Mouse (Mus musculus) myocyte (in vitro differentiated cells): ENCODE measurements around the gene Tada2a. TPM values are rescaled to one million over a fixed set of nuclear protein-coding genes. Genes with fewer than 3 reads are reported as not detected.

Experiments
- H3K27me3 ChIP-seq: one replicate; pipeline ENCODE4 v1.6.1; 2011; ENCODE audit not compliant: control insufficient read depth, insufficient read depth, insufficient read length
- H3K36me3 ChIP-seq: one replicate; pipeline ENCODE4 v1.6.1; 2011; ENCODE audit not compliant: control insufficient read depth, insufficient read depth
- H3K4me2 ChIP-seq: one replicate; pipeline ENCODE4 v1.6.1; 2011; ENCODE audit warnings: low read depth, control low read depth
- H3K4me3 ChIP-seq: one replicate; pipeline ENCODE4 v1.5.1; 2011; ENCODE audit warnings: mild to moderate bottlenecking, control low read depth, moderate library complexity
- H3K79me2 ChIP-seq: one replicate; pipeline ENCODE4 v1.6.1; 2011; ENCODE audit not compliant: control insufficient read depth, insufficient read depth
- H3ac ChIP-seq: one replicate; pipeline ENCODE4 v1.6.1; 2011; ENCODE audit not compliant: control insufficient read depth, insufficient read length
- CEBPB ChIP-seq: IDR thresholded peaks from 2 replicates; pipeline ENCODE4 v1.6.1; 2011; ENCODE audit warnings: mild to moderate bottlenecking, moderate library complexity; ENCODE audit not compliant: poor library complexity, insufficient read depth, severe bottlenecking
- E2F4 ChIP-seq: IDR thresholded peaks from one replicate; pipeline ENCODE4 v1.6.1; 2011; ENCODE audit warnings: mild to moderate bottlenecking, control low read depth, moderate library complexity; ENCODE audit not compliant: insufficient read depth
- MAX ChIP-seq: IDR thresholded peaks from one replicate; pipeline ENCODE4 v1.6.1; 2011; ENCODE audit warnings: low read depth, mild to moderate bottlenecking, control low read depth
- MYOD1 ChIP-seq, 3 experiments: IDR thresholded peaks; one replicate each; pipeline ENCODE4 v1.6.1; 2011; ENCODE audit warnings: control low read depth in 2 of 3, low read depth in 2 of 3, mild to moderate bottlenecking in 2 of 3, moderate library complexity in 1 of 3; ENCODE audit not compliant: insufficient read length in 2 of 3, control insufficient read depth in 1 of 3
- MYOG ChIP-seq, 3 experiments: IDR thresholded peaks; one replicate each; pipeline ENCODE4 v1.6.1; 2011; ENCODE audit warnings: control low read depth in 2 of 3, low read depth in 2 of 3, mild to moderate bottlenecking in 2 of 3; ENCODE audit not compliant: insufficient read length in 2 of 3, control insufficient read depth in 1 of 3, insufficient read depth in 1 of 3
- POLR2A ChIP-seq: IDR thresholded peaks from one replicate; pipeline ENCODE4 v1.6.1; 2011; ENCODE audit warnings: low read depth, mild to moderate bottlenecking, control low read depth, moderate library complexity; ENCODE audit not compliant: insufficient read length
- POLR2AphosphoS2 ChIP-seq: IDR thresholded peaks from one replicate; pipeline ENCODE4 v1.6.1; 2011; ENCODE audit warnings: low read depth, control low read depth; ENCODE audit not compliant: insufficient read length
- REST ChIP-seq: IDR thresholded peaks from one replicate; pipeline ENCODE4 v1.6.1; 2011; ENCODE audit warnings: mild to moderate bottlenecking, control low read depth, moderate library complexity; ENCODE audit not compliant: insufficient read depth, insufficient read length
- SRF ChIP-seq: IDR thresholded peaks from one replicate; pipeline ENCODE4 v1.6.1; 2011; ENCODE audit warnings: low read depth; ENCODE audit not compliant: control insufficient read depth, insufficient read length
- TCF12 ChIP-seq: IDR thresholded peaks from one replicate; pipeline ENCODE4 v1.6.1; 2011; ENCODE audit warnings: mild to moderate bottlenecking, control low read depth; ENCODE audit not compliant: poor library complexity, insufficient read depth, severe bottlenecking
- TCF3 ChIP-seq: IDR thresholded peaks from one replicate; pipeline ENCODE4 v1.6.1; 2011; ENCODE audit warnings: low read depth, control low read depth; ENCODE audit not compliant: insufficient read length
- USF1 ChIP-seq: IDR thresholded peaks from one replicate; pipeline ENCODE4 v1.6.1; 2011; ENCODE audit warnings: low read depth, mild to moderate bottlenecking, control low read depth, moderate library complexity
- polyA plus RNA-seq: library from polyadenylated mRNA; unstranded; fragments of >200 nt; fragmentation: generic; extraction: Trizol; gene quantifications from one replicate; pipeline ENCODE4 v1.2.1, GENCODE M21; 2012; ENCODE audit warnings: missing spikeins

Tada2a gene
- polyA plus RNA-seq, 1 experiment = 12.4 TPM

- no peak overlapping the region for H3K4me3 ChIP-seq
- TF ChIP-seq E2F4 = no peak
- no peak for TF ChIP-seq POLR2A
- no peak for TF ChIP-seq TCF3
- no peak for TF ChIP-seq POLR2AphosphoS2
- TF ChIP-seq REST = no peak
- TF ChIP-seq TCF12 = no peak
- TF ChIP-seq CEBPB = no peak
- TF ChIP-seq USF1 = no peak
- no peak for TF ChIP-seq SRF
- no peak for TF ChIP-seq MYOD1 (IDR thresholded peaks at IDR 0.05; ENCODE audit: control insufficient read depth in 1 of 3, insufficient read length in 2 of 3, low read depth in 2 of 3)
- TF ChIP-seq MYOG (IDR thresholded peaks at IDR 0.05; ENCODE audit: control insufficient read depth in 1 of 3, insufficient read depth in 1 of 3, insufficient read length in 2 of 3, low read depth in 2 of 3) = no peak
- no peak for TF ChIP-seq MAX
- H3K27me3 ChIP-seq = no peaks in the 10 kb centered on the region
- H3K4me2 ChIP-seq = no peak overlapping the region
- no peak overlapping the region for H3ac ChIP-seq
- no peaks in the 10 kb centered on the region for H3K79me2 ChIP-seq
- H3K36me3 ChIP-seq = no peaks in the 10 kb centered on the region
These were observed 95.7 kb downstream of the Tada2a start for GRCm38 (mm10) chr11:84033671-84034070.

- no peak overlapping the region for H3K4me2 ChIP-seq
- H3K27me3 ChIP-seq = no peaks in the 10 kb centered on the region
These were observed 96.8 kb downstream of the Tada2a start for GRCm38 (mm10) chr11:84032559-84032958.

GRCm38 (mm10) chr11:84031971-84032370 lies 97.4 kb downstream of the Tada2a start:
- peaks cover 4% of the 10 kb centered on the region for H3K36me3 ChIP-seq
- no peaks in the 10 kb centered on the region for H3K27me3 ChIP-seq
- no peak overlapping the region for H3K4me2 ChIP-seq
- no peak for TF ChIP-seq CEBPB
- TF ChIP-seq MYOD1 (IDR thresholded peaks at IDR 0.05; ENCODE audit: control insufficient read depth in 1 of 3, insufficient read length in 2 of 3, low read depth in 2 of 3) = no peak
- no peak overlapping the region for H3ac ChIP-seq
- no peaks in the 10 kb centered on the region for H3K79me2 ChIP-seq
- H3K4me3 ChIP-seq = no peak overlapping the region

More at GRCm38 (mm10) chr11:84032559-84032958, 96.8 kb downstream of the Tada2a start:
- Histone ChIP-seq H3ac (no peak overlapping the region), H3K4me3 (no peak overlapping the region), H3K79me2 (no peaks in the 10 kb centered on the region), H3K36me3 (no peaks in the 10 kb centered on the region)
- TF ChIP-seq MYOG (IDR thresholded peaks at IDR 0.05; ENCODE audit: control insufficient read depth in 1 of 3, insufficient read depth in 1 of 3, insufficient read length in 2 of 3, low read depth in 2 of 3) (no peak), E2F4 (no peak), TCF12 (no peak), USF1 (no peak), POLR2AphosphoS2 (no peak), REST (no peak), MAX (no peak), TCF3 (no peak), SRF (no peak), MYOD1 (IDR thresholded peaks at IDR 0.05; ENCODE audit: control insufficient read depth in 1 of 3, insufficient read length in 2 of 3, low read depth in 2 of 3) (no peak), POLR2A (no peak), CEBPB (no peak)

Other genes with a start within 250 kb of the Tada2a start
- gene Ddx52, start 187.5 kb downstream of the Tada2a start, polyA plus RNA-seq = 12.1 TPM
- 10.6 TPM for gene Synrg, start 165.2 kb downstream of the Tada2a start, polyA plus RNA-seq
- 61.1 TPM for gene Dusp14, start 60.3 kb downstream of the Tada2a start, polyA plus RNA-seq
- gene Acaca, start 72 bp upstream of the Tada2a start, polyA plus RNA-seq = 49.9 TPM
- not detected for gene Gm11437, start 37.9 kb upstream of the Tada2a start, polyA plus RNA-seq